Mouse (Mus musculus): ENCODE measurements around the gene Gdf15. TPM values are rescaled to one million over a fixed set of nuclear protein-coding genes. Genes with fewer than 3 reads are reported as not detected.

The Gdf15 gene
- 2.2 and 5.7 TPM in 2 replicates for total RNA-seq (2021)
- long read RNA-seq, partial matches to known transcripts: 1 of 3 reads
- long read RNA-seq, other reads (novel, unspliced or antisense): 0 of 3 reads

- DNase-seq: no peak
Measured at GRCm38 (mm10) chr8:70632346-70632892, at the start of gene Gdf15. TSS of gene Gdf15 (minus strand) at chr8:70632456.

- no peak for DNase-seq
Measured at GRCm38 (mm10) chr8:70681410-70681809, 49.2 kb upstream of the Gdf15 start.

- DNase-seq: no peak
Measured at GRCm38 (mm10) chr8:70680039-70680438, 47.8 kb upstream of the Gdf15 start.

- DNase-seq: no peak
Measured at GRCm38 (mm10) chr8:70679404-70679803, 47.1 kb upstream of the Gdf15 start.

- DNase-seq: no peak
Measured at GRCm38 (mm10) chr8:70678679-70679078, 46.4 kb upstream of the Gdf15 start.

GRCm38 (mm10) chr8:70677451-70678080 is 45.3 kb upstream of the Gdf15 start:
- no peak for DNase-seq

- no peak for DNase-seq
Measured at GRCm38 (mm10) chr8:70675336-70675735, 43.1 kb upstream of the Gdf15 start.

- no peak for DNase-seq
Measured at GRCm38 (mm10) chr8:70674716-70675115, 42.5 kb upstream of the Gdf15 start.

- no peak for DNase-seq
Measured at GRCm38 (mm10) chr8:70674109-70674508, 41.9 kb upstream of the Gdf15 start.

GRCm38 (mm10) chr8:70673079-70673856 is 41.0 kb upstream of the Gdf15 start, which contains the start of gene Lsm4:
TSS of gene Lsm4 (plus strand) at chr8:70673248.
- DNase-seq: peak; percentile 93

- no peak for DNase-seq
Measured at GRCm38 (mm10) chr8:70672325-70673078, 40.2 kb upstream of the Gdf15 start.

GRCm38 (mm10) chr8:70671615-70672324 is 39.5 kb upstream of the Gdf15 start:
- DNase-seq: no peak

GRCm38 (mm10) chr8:70667071-70667470 is 34.8 kb upstream of the Gdf15 start:
- DNase-seq: no peak

GRCm38 (mm10) chr8:70665599-70665998 is 33.3 kb upstream of the Gdf15 start:
- DNase-seq: no peak

- no peak for DNase-seq
Measured at GRCm38 (mm10) chr8:70664631-70665030, 32.4 kb upstream of the Gdf15 start.

- no peak for DNase-seq
Measured at GRCm38 (mm10) chr8:70663691-70664090, 31.4 kb upstream of the Gdf15 start.

- no peak for DNase-seq
Measured at GRCm38 (mm10) chr8:70660273-70660725, 28.0 kb upstream of the Gdf15 start, which contains the start of gene Pgpep1. TSS of gene Pgpep1 (minus strand) at chr8:70660388.

GRCm38 (mm10) chr8:70659604-70660272 is 27.5 kb upstream of the Gdf15 start:
- peak; percentile 93 for DNase-seq

- no peak for DNase-seq
Measured at GRCm38 (mm10) chr8:70658897-70659603, 26.8 kb upstream of the Gdf15 start.

GRCm38 (mm10) chr8:70657739-70658138 is 25.5 kb upstream of the Gdf15 start:
- DNase-seq: peak; percentile 52

Data from adrenal gland, postnatal 25 days (tissue).